Mouse (Mus musculus): Measurements from ENCODE around the gene Cxcl10. TPM values are rescaled to one million over a fixed set of nuclear protein-coding genes. Genes with fewer than 3 reads are reported as not detected.
A peak's percentile ranks its signal among the peaks of the same experiment; 100 is the strongest.

Gene Cxcl10
- polyA plus RNA-seq, 1 experiment from 2014 or later, result 1.1 TPM

DNA sequence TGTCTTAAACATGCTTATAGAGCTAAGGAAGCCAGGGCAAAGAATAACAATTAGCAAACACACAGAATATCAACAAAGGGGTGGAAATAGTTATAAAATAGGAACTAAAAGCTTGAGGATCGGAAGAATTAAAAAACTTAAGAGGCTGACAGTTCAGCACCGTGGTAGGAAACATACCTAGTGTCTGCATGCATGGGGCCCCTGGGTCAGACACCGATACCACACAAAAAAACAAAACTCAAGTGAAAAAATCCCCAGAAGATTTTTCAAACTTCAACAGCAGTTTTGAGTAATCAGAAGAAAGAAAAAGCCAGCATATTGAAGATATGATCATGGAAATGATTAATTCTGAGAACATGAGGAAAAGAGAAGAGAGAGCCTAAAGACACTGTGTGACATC lies 11.9 kb downstream of the Cxcl10 start:
- ATAC-seq (ENCODE audit: insufficient number of reproducible peaks, low FRiP score, low TSS enrichment, low read depth), result no peak
- Histone ChIP-seq H3K9ac (no peak overlapping the region), H3K9me3 (no peaks in the 10 kb centered on the region), H3K4me3 (no peak overlapping the region), H3K27ac (no peak overlapping the region), H3K36me3 (no peaks in the 10 kb centered on the region), H3K4me1 (peaks cover 8% of the 10 kb centered on the region), H3K27me3 (no peaks in the 10 kb centered on the region), H3K4me2 (no peak overlapping the region)
- 72% methylated on average over 3 of the region's 3 CpGs for WGBS

DNA sequence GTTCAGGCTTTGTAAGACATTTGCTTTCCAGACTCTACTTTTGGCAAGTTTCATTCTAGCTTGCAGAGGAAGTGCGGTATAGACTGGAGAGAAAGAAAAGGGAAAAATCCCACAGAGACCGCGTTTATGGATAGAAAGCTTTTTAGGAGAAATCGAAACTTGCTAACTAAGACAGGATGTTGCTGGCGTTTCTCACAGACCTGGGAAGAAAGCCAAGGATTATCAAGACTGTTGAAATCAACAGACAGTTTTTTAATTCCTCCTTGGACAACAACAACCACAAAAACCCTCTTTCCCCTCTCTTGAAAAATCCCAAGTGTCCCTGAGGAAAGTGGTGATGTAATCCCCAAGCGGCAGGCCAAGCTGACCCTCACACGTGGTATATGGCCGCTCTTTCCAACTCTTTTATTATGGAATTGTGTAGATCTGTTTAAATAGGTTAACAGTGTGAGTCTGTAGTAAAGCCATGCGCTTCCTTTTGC lies 16.3 kb downstream of the Cxcl10 start:
- Histone ChIP-seq H3K4me1 (peaks cover 10% of the 10 kb centered on the region), H3K9ac (no peak overlapping the region)

DNA sequence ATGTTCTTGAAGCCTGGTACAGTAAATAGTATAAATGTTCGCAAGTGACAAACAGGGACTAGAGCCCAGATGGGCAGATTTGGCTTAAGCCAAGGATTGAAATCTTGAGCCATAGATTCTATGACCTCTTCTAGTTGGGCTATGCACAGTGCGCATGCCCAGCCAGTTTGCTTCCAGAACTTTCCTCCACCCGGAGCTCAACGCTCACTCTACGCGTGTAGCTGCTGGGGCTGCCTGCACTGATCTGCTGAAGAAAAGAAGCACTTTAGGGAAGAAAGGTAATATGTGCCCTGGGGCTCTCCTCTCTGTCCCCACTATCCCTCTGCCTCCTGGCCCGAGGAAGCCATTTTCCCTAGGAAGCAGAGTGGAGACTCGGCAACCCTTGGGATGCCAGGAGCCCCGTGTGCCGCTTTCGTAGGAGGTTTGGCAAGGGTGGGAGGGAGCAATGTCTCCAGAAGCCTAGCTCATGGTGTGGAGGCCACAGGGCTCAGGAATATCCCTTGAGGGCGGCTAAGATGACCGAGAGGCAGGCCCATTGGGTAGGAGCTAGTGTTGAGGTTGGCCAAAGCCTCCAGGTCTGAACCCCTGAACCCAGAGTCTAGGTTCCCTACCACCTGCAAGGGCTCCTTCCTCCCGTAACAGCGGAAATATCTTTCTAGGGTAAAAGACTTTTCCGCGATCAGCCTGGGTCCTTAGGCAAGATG lies 16.9 kb downstream of the Cxcl10 start, which contains the start of gene Art3:
Gene Art3 (plus strand): TSS at position 193 of the 704 bp plus-strand sequence.
- H3K27ac ChIP-seq, result peak within 1 kb of the TSS; percentile 84

More for the DNA sequence above, 16.3 kb downstream of the Cxcl10 start:
- 30% methylated on average over 9 of the region's 9 CpGs for WGBS
- peak overlapping the region; percentile 84 for H3K27ac ChIP-seq
- peak overlapping the region; percentile 14; the same call in 1 of the 2 replicates for H3K4me3 ChIP-seq
- no peaks in the 10 kb centered on the region for H3K9me3 ChIP-seq
- ATAC-seq (ENCODE audit: insufficient number of reproducible peaks, low FRiP score, low TSS enrichment, low read depth), result peak; percentile 73; the same call in 1 of the 2 replicates
- H3K4me2 ChIP-seq, result peak overlapping the region; percentile 35
- H3K36me3 ChIP-seq, result no peaks in the 10 kb centered on the region
- no peaks in the 10 kb centered on the region for H3K27me3 ChIP-seq

DNA sequence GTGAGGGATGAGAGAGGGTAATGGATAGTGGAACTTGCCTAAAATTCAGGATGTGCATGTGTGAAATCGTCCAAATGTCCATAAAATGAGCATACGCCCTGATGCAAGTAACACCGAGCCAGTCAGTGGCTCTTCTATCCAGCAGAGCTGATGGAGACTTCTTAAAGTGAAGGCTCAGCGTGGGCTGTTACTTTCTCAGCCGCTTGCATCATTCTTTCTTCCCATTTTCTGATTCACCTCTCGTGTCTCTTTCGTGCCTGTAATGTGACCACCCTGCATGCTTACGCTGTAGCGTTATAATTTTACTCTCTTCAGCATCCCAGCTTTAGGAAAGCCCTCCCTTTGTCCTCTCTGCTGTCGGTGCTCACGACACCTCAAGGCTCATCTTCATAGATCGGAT lies 17.6 kb downstream of the Cxcl10 start:
- H3K9ac ChIP-seq, result no peak overlapping the region
- H3K4me2 ChIP-seq, result no peak overlapping the region
- no peak for ATAC-seq (ENCODE audit: insufficient number of reproducible peaks, low FRiP score, low TSS enrichment, low read depth)
- H3K4me1 ChIP-seq, result peaks cover 10% of the 10 kb centered on the region
- H3K27ac ChIP-seq, result no peak overlapping the region
- no peaks in the 10 kb centered on the region for H3K9me3 ChIP-seq
- H3K27me3 ChIP-seq, result no peaks in the 10 kb centered on the region
- H3K36me3 ChIP-seq, result no peaks in the 10 kb centered on the region
- no peak overlapping the region for H3K4me3 ChIP-seq
- 87% methylated on average over 12 of the region's 12 CpGs for WGBS

More for the DNA sequence above, 16.9 kb downstream of the Cxcl10 start, which contains the start of gene Art3:
- Histone ChIP-seq H3K27me3 (no peaks in the 10 kb centered on the region), H3K36me3 (no peaks in the 10 kb centered on the region), H3K9me3 (no peaks in the 10 kb centered on the region), H3K4me2 (peak within 1 kb of the TSS; percentile 35), H3K4me3 (peak within 1 kb of the TSS; percentile 14; the same call in 1 of the 2 replicates), H3K4me1 (peaks cover 10% of the 10 kb centered on the region), H3K9ac (no peak within 1 kb of the TSS)
- 81% methylated on average over 17 of the region's 17 CpGs for WGBS
- ATAC-seq (ENCODE audit: insufficient number of reproducible peaks, low FRiP score, low TSS enrichment, low read depth), result no peak

DNA sequence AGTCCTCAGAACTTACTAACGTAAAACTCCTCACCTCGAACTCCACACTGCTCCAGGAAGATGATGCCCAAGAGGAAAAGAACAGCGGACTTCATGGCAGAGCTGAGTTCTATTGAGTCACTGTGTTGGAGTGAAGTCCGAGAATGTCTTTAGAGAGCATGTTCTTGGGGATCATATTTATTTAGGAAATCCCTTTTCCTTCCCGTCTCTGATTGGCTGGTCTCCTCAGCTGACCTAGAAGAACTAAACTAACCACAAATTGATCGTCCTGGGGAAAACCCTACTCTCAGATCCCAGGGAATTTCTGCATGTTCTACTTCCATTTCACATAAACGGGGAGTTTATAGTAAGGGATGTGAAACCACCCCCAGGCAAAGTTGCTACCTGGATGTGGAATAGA lies 20.8 kb downstream of the Cxcl10 start, which contains the start of gene Cxcl9:
Gene Cxcl9 (minus strand): TSS at position 151 of the 400 bp plus-strand sequence.
- no peaks in the 10 kb centered on the region for H3K9me3 ChIP-seq
- WGBS, result 63% methylated on average over 7 of the region's 7 CpGs
- ATAC-seq (ENCODE audit: insufficient number of reproducible peaks, low FRiP score, low TSS enrichment, low read depth), result no peak

DNA sequence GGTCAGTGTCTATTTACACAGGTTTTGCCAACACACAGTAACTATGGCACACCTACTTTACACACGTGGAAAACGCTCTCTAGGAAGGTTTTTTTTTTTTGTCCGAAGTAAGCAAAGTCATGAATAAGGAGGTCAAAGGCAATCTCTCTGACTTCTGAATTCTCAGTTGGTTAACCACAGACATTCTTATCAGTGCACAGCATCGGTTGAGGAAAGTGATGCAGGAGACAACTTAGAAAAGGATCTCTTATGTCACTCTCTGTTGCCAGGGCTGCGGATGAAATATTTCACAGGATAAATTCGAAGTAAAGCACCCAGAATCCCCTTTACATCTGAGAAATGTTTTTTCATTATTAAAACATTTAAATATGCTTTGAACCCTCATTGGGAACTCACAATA lies 21.3 kb downstream of the Cxcl10 start:
- no peak overlapping the region for H3K27ac ChIP-seq
- no peak for ATAC-seq (ENCODE audit: insufficient number of reproducible peaks, low FRiP score, low TSS enrichment, low read depth)
- no peak overlapping the region for H3K4me3 ChIP-seq
- no peaks in the 10 kb centered on the region for H3K36me3 ChIP-seq
- no peak overlapping the region for H3K4me2 ChIP-seq
- no peaks in the 10 kb centered on the region for H3K27me3 ChIP-seq
- H3K9me3 ChIP-seq, result no peaks in the 10 kb centered on the region
- 70% methylated on average over 6 of the region's 6 CpGs for WGBS
- H3K9ac ChIP-seq, result no peak overlapping the region
- peaks cover 8% of the 10 kb centered on the region for H3K4me1 ChIP-seq

More for the DNA sequence above, 20.8 kb downstream of the Cxcl10 start, which contains the start of gene Cxcl9:
- H3K9ac ChIP-seq, result no peak within 1 kb of the TSS
- no peak within 1 kb of the TSS for H3K27ac ChIP-seq
- peaks cover 10% of the 10 kb centered on the region for H3K4me1 ChIP-seq
- H3K27me3 ChIP-seq, result no peaks in the 10 kb centered on the region
- no peaks in the 10 kb centered on the region for H3K36me3 ChIP-seq
- no peak within 1 kb of the TSS for H3K4me3 ChIP-seq
- H3K4me2 ChIP-seq, result no peak within 1 kb of the TSS

DNA sequence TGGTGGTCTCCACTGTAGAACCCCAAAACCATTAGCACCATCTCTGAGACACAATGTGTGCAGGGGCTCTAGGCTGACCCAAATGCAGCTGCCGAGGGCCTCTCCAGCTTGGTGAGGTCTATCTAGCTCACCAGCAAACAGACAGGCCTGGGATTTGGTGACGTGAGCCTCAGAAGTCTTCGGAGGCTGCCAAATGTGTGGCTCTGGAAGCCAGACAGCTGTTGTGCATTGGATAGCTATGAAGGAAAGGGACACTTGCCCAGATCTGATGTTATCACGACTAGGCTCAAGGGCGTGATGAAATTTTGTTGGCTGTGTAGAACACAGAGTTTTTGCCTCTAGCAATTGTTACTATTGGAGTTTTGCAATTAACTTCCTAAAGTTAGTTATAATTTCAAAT lies 25.4 kb downstream of the Cxcl10 start:
- H3K9ac ChIP-seq, result no peak overlapping the region
- H3K4me2 ChIP-seq, result no peak overlapping the region
- 0 out of 2 replicates have a peak, but pooled peaks have one; percentile 63 for ATAC-seq (ENCODE audit: insufficient number of reproducible peaks, low FRiP score, low TSS enrichment, low read depth)
- H3K4me3 ChIP-seq, result no peak overlapping the region
- no peak overlapping the region for H3K27ac ChIP-seq
- H3K4me1 ChIP-seq, result peaks cover 7% of the 10 kb centered on the region
- H3K27me3 ChIP-seq, result no peaks in the 10 kb centered on the region; the same call in 1 of the 2 replicates
- H3K9me3 ChIP-seq, result no peaks in the 10 kb centered on the region
- H3K36me3 ChIP-seq, result no peaks in the 10 kb centered on the region
- WGBS, result 46% methylated on average over 5 of the region's 5 CpGs

DNA sequence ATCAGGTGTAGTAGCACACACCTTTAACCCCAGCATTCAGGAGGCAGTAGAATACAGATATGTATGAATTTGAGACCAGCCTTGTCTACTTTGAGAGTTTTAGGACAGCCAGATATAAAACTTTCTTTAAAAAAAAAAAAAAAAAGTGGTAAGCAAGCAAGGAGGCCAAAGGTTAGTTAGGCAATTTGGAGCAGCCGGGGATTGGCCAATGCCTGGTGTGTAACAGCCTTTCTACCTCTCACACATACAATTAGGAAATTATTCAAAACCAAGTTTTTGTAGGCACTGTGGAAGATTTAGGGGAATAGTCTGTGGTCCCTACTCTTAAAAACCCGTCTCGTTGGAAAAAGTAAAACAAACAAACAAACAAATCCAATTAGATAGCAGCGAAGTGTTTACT lies 26.1 kb downstream of the Cxcl10 start:
- ATAC-seq (ENCODE audit: insufficient number of reproducible peaks, low FRiP score, low TSS enrichment, low read depth), result no peak
- Histone ChIP-seq H3K27ac (no peak overlapping the region), H3K9ac (no peak overlapping the region), H3K27me3 (no peaks in the 10 kb centered on the region; the same call in 1 of the 2 replicates), H3K4me1 (peaks cover 7% of the 10 kb centered on the region), H3K9me3 (no peaks in the 10 kb centered on the region), H3K4me3 (no peak overlapping the region), H3K36me3 (no peaks in the 10 kb centered on the region), H3K4me2 (no peak overlapping the region)
- WGBS, result 81% methylated on average over 4 of the region's 4 CpGs

DNA sequence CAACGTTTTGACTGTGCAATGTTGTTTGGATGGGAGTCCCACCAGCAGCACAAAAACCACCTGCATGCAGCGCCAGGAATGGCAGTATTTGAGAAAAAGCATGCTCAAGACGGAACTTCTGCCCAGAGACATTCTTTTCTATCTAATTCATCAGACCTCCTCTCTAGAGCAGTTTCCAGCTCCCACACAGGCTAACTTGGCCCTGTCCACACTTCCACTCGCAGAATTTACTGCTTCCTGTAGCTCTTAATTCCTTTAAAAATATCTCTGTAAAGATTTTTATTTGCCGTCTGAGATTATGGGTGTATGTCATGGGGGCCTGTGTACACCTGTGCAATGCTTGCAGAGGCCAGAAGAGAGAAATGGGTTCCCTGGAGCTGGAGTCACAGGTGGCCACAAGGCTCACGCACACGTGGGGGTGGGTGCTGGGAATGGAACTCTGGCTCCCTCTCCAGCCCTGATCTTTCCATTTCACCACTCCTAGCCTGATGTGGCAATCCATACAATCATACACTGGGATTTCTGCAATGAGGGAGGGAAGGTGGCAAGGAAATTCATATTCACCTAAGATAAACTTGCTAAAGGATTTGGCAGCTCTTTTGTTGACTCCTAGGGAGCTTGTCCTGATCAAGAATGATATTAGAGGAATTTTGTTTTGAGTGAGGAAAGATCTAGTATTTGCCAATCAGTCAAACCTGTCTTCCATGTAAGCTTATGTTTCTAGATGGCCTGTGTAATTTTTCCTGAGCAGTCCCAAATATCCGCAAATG lies 26.9 kb downstream of the Cxcl10 start:
- no peaks in the 10 kb centered on the region; the same call in 1 of the 2 replicates for H3K27me3 ChIP-seq
- no peaks in the 10 kb centered on the region for H3K9me3 ChIP-seq
- 40% methylated on average over 8 of the region's 8 CpGs for WGBS
- H3K4me3 ChIP-seq, result no peak overlapping the region
- no peak for ATAC-seq (ENCODE audit: insufficient number of reproducible peaks, low FRiP score, low TSS enrichment, low read depth)
- no peak overlapping the region for H3K4me2 ChIP-seq
- peaks cover 7% of the 10 kb centered on the region for H3K4me1 ChIP-seq
- no peaks in the 10 kb centered on the region for H3K36me3 ChIP-seq
- H3K27ac ChIP-seq, result no peak overlapping the region
- no peak overlapping the region for H3K9ac ChIP-seq

DNA sequence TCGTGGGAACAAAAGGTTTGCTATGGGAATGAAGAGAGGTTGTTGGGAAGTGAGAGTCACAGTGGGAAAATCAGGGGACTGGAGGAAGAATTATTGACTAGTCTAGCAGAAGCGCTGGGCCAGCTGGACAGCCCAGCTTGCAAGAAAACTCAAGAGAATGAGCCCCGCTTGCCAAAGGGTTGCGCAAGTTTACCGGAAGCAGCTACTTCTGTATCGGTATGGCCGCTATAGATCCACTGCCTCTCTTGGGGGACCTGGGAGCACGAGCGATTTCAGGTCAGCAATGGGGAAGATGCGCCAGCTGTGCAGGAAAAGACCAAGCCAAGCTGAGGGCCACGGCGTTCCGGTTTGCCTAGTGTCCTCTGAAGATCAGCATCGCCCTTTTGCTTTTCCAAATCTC lies 30.1 kb downstream of the Cxcl10 start:
- no peak overlapping the region for H3K27ac ChIP-seq
- no peaks in the 10 kb centered on the region for H3K36me3 ChIP-seq
- no peaks in the 10 kb centered on the region for H3K9me3 ChIP-seq
- H3K4me1 ChIP-seq, result peaks cover 7% of the 10 kb centered on the region
- H3K4me2 ChIP-seq, result no peak overlapping the region
- H3K9ac ChIP-seq, result no peak overlapping the region
- no peaks in the 10 kb centered on the region; the same call in 1 of the 2 replicates for H3K27me3 ChIP-seq
- no peak for ATAC-seq (ENCODE audit: insufficient number of reproducible peaks, low FRiP score, low TSS enrichment, low read depth)
- H3K4me3 ChIP-seq, result no peak overlapping the region
- WGBS, result 90% methylated on average over 14 of the region's 14 CpGs

DNA sequence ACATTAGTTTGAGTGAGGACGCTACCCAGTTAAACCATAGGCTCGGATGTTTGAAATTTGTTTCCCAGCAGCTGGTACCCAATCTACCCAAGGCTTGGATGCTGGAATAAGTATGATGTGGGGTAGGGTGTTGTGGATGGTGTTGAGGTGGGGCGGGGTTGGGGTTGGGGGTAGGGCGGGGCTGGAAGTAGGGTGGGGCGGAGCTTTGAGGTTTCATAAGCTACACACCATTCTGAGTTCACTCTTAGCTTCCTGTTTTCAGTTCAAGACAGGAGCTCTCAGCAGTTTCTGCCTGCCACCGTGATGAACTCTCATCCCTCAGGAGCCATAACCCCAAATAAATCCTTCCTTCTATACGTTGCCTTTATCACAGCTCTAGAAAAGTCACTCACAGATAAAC lies 30.6 kb downstream of the Cxcl10 start:
- no peak overlapping the region for H3K4me2 ChIP-seq
- peaks cover 7% of the 10 kb centered on the region for H3K4me1 ChIP-seq
- ATAC-seq (ENCODE audit: insufficient number of reproducible peaks, low FRiP score, low TSS enrichment, low read depth), result no peak
- no peaks in the 10 kb centered on the region for H3K9me3 ChIP-seq
- H3K27me3 ChIP-seq, result no peaks in the 10 kb centered on the region; the same call in 1 of the 2 replicates
- H3K4me3 ChIP-seq, result no peak overlapping the region
- H3K9ac ChIP-seq, result no peak overlapping the region
- no peak overlapping the region for H3K27ac ChIP-seq
- 75% methylated on average over 7 of the region's 7 CpGs for WGBS
- H3K36me3 ChIP-seq, result no peaks in the 10 kb centered on the region

DNA sequence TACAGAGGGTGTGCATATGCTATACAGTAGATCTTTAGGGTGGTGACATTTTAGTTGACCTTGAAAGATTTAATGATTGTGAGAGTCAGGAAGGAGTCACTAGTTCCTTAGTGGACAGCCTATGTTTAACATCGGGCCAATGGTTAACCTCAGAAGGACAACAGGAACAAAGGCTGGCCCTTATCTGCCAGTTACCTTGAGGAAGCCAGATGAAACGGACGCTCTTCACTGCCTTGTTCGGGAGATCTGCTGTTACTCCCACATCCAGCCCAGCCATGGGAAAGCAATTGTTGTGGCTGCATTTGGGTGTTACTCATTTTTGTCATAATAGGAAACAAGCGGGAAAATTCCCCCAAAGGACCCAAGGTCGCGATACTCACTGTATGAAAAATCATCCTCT lies 34.9 kb downstream of the Cxcl10 start:
- no peaks in the 10 kb centered on the region for H3K36me3 ChIP-seq
- no peak for ATAC-seq (ENCODE audit: insufficient number of reproducible peaks, low FRiP score, low TSS enrichment, low read depth)
- 76% methylated on average over 7 of the region's 7 CpGs for WGBS

More for the DNA sequence above, 34.9 kb downstream of the Cxcl10 start:
- H3K27ac ChIP-seq, result no peak overlapping the region
- H3K9ac ChIP-seq, result no peak overlapping the region
- H3K4me3 ChIP-seq, result no peak overlapping the region
- H3K4me1 ChIP-seq, result peaks cover 11% of the 10 kb centered on the region
- no peaks in the 10 kb centered on the region for H3K9me3 ChIP-seq
- H3K4me2 ChIP-seq, result no peak overlapping the region
- H3K27me3 ChIP-seq, result no peaks in the 10 kb centered on the region

Measured in limb, embryonic 15.5 days (tissue).